Mouse (Mus musculus): ENCODE data around the gene Gnmt.

The Gnmt gene

DNA sequence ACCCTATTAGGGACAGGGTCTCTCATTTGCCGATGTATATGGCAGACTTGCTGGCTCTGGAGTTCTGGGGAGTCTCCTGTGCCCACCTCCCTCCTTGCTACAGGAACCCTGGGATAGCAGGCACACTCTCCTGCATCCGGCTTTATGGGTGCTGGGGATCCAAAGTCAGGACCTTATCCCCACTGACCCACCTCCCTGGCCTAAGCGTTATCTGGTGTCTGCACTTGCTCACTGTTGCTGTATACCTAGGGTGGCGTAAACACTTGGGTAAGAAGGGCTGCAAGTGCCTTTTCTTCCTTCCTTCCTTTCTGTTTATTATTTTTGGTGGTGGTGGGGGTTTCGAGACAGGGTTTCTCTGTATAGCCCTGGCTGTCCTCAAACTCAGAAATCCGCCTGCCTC, 12.3 kb upstream of the Gnmt start:
- no peak for DNase-seq (ENCODE audit: low spot score)

DNA sequence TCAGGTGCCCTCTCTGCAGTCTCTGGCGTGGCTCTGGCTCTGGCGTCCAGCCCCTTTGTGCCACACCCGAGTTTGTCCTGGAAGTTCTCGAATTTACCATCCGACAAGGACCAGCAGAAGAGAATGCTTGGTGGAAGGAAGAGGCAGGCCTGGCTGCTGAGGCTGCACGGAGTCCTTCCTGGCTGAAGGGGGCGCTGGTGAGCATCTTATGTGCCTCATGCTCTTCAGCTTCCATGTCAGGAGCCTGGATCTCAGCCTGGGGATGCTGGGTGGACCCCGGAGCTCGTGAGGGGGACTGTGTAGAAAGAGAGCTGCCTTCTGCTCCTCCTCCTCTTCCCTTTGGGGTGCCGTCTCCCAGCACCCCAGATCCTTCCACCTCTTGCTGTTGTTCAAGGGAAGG, 7.2 kb upstream of the Gnmt start:
- no peak for DNase-seq (ENCODE audit: low spot score)

DNA sequence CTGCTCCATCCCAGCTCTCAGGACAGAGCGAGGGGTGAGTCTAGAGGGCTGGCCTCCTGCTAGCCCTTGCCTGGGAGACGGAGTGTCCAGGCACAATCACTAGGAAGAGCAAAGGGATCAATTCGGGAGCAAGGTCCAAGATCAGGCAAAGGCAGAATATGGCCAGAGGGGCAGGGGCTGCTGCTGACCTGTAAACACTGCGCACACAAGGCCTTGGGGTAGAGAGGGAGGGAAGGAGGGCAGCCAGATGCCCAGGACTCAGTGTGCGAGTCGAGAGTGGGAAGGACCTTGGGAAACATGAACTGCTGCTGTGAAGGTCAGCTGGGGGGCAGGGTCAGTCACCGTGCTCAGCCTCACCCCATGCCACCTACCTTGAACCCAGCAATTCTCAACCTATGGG, 6.3 kb upstream of the Gnmt start:
- no peak for DNase-seq (ENCODE audit: low spot score)

DNA sequence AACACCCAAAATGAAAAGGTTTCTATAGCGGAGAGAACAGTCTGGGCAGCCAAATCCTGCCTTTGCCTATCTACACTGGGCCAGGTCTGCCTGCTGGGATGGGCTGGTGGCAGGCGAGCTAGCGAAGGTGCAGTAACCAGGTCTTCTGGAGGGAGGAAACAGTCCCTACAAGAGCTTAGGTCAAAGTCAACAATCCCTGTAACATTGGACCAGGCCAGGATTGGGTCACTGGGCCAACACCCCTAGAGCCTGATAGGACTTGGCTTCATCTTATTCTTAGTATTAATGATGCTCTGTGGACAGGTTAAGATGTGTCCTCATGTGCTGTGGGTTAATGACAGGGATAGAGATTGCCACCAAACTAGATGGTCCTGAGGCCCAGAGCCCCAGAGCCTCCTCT, 5.1 kb upstream of the Gnmt start:
- DNase-seq (ENCODE audit: low spot score) = no peak

DNA sequence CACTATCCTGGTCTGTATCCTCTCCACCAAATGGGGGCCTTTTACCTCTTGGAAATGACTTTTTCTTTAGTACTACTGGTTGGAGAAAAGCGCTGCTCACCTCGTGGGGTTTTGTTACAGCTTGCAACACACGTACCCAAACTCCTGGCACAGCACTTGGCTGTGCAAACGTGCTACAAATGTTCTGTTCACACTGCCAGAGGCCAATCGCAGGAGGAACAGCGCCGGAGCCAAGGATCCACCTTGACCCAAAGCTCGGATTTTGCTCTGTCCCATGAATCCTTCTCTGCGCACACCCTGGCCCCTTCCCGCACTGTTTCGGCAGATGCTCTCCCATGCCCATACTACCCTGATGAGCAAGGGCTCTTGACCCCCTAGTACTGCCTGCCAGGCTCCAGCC, 472 bp downstream of the Gnmt start:
- DNase-seq (ENCODE audit: low spot score) = no peak

DNA sequence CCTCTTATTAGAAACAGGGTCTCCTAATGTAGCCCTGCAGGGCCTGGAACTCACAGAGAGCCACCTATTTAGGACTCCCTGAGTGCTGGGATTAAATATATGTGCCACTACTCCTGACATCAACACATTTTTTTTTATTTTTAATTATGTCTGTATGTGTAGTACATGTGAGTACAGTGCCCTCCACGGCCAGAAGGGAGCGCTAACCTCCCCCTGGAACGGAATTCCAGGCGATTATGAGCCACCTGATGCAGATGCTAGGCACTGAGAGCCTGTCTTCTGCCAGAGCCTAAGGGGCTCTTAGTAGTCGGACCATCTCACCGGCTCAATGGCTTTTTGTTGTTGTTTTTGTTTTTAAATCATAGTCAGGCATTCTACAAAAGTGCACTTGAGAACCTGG, 947 bp downstream of the Gnmt start:
- no peak for DNase-seq (ENCODE audit: low spot score)

DNA sequence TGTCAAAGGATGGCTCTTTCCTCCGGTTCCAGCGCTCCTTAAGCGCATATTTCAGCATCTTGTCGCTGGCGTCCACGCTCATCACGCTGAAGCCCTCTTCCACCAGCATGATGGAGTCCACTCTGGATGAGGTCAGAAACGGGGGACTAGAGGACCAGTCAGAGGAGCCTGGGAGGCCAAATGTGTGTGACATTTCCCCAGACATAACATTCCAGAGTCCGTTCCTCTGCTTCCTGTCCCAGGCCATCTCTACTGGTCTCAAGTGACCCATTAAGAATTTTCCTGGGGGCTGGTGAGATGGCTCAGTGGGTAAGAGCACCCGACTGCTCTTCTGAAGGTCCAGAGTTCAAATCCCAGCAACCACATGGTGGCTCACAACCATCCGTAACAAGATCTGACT, 1.7 kb downstream of the Gnmt start:
- no peak for DNase-seq (ENCODE audit: low spot score)

DNA sequence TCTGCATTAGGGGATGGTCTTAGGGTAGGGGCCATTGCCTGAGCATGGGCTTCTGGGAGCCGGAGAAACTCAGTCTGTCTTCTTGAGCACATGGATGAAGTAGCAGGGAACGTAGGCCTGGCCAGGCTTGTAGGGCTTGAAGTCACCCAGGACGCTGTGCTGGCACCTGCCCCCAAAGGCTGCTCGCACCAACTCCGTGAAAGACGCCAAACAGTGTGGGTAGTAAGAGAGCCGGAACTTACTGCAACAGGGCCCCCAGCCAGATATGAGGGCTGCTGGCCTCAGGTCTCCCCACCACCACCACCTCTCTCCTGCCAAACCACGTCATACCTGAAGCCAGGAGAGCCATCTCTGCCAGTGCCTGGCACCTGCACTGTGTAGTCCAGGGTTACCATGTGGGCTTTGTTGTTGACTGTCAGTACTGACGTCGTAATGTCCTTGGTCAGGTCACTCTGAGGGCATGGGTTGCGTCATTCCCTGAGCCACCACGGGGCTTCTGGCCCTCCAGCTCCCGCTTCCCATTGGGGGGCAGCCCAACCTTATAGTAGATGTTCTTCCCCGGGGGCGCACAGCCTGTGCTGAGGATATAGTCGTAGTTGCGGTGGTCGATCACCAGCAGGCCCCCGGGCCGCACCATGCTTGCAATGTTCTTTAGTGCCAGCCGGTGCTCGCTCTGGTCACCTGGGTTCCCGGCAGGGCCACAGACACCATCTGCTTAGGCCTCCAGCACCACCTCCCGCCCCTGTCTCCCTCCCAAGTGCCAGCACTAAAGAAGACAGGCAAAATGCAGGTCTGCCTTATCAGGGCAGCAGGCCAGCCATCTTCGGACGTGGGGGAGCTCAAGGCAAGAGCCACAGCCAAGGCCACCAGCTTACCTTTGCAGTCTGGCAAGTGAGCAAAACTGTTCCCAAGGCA, 3.0 kb downstream of the Gnmt start:
- DNase-seq (ENCODE audit: low spot score) = no peak

DNA sequence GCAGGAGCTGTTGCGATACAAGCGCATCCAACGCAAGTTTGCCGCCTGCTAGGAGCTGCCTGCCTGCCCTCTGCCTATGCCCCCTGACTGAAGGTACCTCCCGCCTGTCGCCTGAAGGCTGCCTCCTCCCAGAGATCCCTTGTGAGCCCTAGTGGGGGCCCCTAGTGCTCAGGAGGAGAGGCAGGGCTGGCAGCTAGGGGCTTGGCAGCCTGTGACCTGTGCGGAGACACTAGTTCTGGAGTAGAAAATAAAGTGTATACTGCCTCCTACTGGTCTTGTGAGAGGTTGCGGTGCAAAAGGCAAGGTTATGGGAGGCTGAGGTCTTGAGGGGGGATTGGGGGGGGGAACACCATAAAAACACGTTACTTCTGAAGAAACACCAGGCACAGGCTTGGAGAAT, 3.7 kb downstream of the Gnmt start:
- DNase-seq (ENCODE audit: low spot score) = no peak

DNA sequence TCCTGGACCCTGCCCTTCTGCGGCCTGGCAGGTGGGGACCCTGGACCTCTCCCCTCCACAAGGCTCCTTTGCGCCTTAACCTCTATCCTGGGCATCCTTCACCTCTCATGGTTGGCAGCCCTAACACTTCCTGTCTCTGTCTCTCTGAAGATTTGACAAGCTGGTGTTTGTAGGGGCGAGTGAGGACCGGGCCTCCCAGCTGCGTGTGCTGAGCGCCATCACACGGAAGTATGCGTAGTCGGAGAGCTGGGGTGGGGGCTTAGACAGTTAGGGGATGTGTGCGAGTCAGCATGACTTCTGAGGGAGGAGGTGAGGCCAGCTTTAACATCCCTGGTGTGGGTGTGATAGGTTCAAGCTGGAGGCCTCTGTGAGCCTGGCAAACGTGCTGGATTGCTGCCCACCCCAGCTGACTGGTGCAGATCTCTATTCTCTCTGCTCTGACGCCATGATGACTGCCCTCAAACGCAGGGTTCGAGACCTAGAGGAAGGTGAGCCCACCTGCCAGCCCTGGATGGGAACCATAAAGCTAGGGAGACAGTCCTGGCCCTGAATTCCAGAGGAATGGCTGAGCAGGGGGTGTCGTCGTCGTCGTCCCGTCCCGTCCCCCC, 4.4 kb downstream of the Gnmt start:
- no peak for DNase-seq (ENCODE audit: low spot score)

DNA sequence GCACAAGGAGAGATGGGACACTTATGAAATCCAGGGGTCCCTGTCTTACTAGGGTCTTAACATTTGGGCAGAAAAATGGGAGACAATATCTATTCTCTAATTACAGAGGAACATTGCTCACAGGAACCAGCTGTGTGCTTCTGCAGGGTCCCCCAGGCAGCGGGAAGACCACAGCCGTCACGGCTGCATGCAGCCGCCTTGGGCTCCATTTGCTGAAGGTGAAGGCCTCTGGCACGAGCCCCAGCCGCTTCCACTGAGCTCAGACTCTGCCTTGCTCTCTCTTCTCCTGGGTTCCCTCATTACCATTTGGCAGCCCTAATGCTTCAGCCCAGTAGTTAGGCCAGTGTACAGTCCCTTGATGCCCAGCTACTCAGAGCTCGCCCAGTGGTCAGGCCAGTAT, 7.9 kb downstream of the Gnmt start:
- DNase-seq (ENCODE audit: low spot score) = no peak

DNA sequence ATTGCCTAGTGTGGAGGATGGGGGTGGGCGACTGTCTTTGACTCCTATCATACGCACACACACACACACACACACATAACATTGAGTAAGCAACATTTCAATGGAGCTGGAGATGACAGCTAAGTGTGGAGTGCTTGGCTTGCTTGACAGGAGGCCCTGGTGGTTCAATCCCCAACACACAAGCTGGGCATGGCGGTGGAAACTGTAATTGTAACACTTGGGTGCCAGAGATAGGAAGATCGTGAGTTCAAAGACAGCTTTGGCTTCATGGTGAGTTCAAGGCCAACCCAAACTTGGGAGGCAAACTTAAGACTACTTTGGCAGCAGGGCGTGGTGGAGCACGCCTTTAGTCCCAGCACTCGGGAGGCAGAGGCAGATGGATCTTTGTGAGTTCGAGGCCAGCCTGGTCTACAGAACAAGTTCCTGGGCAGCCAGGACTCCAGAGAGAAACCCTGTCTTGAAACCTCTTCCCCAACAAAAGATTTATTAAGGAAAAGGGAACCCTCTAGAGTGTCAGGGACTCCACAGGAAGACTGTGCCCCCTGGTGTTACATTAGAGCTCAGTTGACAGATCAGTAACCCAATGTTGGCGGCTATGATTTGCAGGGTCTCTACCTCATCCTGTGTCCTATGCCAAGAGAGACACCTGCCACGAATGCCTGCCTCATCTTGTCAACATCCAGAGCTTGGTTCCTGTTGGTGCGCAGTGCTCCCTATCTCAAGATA, 14.0 kb downstream of the Gnmt start:
- no peak for DNase-seq (ENCODE audit: low spot score)

DNA sequence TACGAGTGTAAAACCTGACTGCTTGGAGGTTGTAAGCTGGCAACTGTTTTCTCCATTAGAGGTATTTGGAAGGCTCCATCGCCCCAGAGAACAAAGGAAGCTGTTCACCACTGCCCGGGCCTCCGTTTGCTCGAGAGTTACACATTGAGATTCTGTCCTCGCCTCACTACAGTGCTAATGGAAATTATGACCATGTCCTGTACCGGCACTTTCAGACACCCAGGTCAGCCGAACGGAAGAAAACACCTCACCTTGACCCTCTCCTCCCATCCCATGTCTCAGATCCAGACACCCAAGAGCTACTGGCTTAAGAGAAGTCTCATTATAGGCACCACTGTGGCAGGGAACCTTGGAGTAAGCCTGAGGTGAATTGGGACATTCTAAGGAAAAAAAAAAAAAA, 15.1 kb downstream of the Gnmt start:
- no peak for DNase-seq (ENCODE audit: low spot score)

DNA sequence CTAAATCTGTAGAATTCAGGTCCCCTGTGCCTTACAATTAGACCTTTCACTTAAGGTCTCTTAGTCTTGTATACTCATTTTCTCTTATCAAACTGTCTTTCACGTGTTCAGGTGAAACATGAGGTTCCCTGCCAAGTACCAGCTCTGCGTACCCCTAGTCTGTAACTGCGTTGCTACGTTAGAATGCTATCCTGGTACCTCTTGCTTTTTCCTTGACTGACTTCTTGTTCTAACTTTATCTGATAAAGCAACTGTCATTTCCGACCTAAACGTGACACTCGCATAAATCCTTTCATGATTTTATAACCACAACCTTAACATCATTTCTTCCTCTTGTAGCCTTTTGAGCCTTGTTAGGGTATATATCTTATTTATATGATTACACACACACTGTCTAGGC, 16.5 kb downstream of the Gnmt start:
- no peak for DNase-seq (ENCODE audit: low spot score)

DNA sequence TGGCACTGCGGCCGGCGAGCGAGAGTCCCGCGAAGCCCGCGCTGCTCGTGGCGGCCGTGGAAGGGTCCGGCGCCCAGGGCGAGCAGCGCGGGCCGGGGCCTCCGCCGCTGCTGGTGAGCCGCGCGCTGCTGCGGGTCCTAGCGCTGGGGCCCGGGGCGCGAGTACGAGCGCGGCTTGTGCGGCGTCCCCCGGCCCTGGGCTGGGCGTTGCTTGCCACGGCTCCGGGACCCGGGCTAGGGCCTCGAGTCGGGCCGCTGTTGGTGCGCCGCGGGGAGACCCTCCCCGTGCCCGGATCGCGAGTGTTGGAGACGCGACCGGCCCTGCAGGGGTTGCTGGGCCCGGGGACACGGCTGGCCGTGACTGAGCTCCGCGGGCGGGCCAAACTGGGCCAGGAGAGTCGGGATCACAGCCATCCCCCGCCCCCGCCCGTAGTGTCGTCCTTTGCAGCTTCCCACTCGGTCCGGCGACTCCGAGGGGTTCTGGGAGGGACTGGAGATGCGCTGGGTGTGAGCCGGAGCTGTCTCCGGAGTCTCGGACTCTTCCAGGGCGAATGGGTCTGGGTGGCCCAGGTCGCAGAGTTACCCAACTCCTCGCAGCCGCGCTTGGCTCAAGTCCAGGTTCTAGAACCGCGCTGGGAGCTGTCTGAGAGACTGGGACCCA, 17.2 kb downstream of the Gnmt start:
- DNase-seq (ENCODE audit: low spot score) = peak; percentile 31

DNA sequence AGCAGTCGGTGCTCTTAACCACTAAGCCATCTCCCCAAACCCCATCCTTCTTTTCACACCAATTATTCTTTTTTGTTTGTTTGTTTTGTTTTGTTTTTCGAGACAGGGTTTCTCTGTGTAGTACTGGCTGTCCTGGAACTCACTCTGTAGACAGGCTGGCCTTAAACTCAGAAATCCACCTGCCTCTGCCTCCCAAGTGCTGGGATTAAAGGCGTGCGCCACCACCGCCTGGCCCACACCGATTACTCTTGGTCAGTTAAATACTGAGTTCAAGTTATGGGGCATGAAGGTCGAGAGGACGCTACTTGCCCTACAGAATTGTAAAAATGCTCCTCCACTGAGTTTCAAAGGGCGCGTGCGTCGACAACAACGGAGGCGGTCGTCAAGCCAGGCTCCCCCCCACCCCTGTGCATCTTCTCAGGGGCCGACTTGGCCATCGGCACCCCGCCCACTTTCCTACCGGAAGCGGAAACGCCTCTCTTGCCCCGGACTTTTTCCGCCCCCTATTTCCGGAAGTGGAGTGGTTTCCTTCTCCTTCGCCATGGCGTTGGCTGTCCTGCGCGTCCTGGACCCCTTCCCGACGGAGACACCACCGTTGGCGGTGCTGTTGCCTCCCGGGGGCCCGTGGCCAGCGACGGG, 17.9 kb downstream of the Gnmt start, which contains the start of gene Pex6:
Gene Pex6 (plus strand): TSS at position 505 of the 639 bp plus-strand sequence.
- peak; percentile 85 for DNase-seq (ENCODE audit: low spot score)

DNA sequence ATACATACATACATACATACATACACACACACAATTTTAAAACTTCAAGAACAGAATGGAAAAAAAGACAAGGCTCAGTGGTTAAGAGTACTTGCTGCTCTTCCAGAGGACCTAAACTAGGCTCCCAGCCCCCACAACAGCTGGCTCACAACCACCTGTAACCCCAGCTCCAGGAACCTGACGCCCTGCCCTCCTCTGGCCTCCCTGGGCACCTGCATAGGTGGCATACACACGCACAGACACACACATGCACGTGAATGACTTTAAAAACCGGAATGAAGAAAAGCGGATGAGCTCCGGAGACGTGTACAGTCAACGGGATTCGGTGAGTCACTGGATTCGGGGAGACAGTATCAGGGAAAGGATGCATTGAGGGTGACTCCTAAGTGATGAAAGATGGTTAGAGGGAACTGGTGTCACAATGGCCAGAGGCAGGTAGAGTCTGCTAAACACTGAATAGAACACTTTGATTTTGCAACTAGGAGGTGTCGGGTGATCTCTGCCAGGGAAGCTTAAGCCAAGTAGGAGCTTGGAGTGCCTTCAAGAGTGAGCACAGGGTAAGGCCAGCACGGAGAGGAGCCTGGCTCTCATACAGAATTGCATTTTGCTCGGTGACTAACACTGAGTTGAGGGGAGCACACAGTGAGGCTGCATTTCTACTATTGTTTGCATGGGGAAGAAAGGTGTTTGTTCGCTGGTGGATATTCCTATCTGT, 22.4 kb downstream of the Gnmt start:
- DNase-seq (ENCODE audit: low spot score) = no peak

DNA sequence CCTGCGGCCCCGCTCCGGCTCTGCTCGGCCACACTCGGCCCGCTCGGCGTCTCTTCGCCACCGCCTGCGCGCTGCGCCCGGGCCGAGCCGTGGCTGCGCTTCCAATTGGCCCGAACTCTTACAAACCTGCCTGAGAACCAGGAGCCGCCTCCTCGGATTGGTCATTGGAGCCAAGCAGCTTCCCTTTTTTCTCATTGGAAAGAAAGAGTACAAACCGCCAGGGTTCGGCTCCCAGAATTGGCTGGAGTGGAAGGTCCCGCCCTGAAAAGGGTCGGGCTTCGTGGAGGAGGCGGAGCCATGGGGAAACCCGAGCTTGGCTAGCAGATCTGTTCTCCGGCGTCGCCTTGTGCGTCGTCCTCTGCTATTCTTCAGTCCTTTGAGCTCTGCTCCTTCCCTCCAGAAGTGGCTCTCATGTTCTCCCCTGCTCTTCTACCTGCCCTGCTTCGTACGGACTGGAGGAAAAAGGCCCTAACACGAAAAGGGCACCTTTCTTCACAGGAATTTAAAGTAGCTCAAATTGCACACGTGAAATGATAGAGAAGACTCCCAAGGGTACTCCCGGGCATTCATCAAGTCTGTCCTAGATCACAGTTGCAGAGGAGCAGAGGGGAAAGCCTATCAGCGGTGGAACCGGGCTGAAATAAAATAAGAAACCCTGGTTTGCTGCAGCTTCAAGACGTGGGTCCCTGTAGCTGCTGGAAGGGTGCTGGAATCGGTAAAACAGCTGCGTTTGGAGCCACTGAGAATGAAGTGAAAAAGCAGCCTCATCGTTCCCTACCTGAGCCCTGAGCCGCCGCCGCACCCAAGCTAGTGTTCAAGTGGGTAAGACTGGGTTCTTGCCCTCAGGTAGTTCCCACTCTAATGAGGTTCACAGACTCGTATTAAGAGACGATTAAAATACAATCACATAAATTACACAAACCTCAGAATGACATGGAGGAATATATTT, 23.8 kb downstream of the Gnmt start, which contains the start of gene Ppp2r5d:
Gene Ppp2r5d (minus strand): TSS at position 225 of the 949 bp plus-strand sequence.
- peak; percentile 95 for DNase-seq (ENCODE audit: low spot score)

DNA sequence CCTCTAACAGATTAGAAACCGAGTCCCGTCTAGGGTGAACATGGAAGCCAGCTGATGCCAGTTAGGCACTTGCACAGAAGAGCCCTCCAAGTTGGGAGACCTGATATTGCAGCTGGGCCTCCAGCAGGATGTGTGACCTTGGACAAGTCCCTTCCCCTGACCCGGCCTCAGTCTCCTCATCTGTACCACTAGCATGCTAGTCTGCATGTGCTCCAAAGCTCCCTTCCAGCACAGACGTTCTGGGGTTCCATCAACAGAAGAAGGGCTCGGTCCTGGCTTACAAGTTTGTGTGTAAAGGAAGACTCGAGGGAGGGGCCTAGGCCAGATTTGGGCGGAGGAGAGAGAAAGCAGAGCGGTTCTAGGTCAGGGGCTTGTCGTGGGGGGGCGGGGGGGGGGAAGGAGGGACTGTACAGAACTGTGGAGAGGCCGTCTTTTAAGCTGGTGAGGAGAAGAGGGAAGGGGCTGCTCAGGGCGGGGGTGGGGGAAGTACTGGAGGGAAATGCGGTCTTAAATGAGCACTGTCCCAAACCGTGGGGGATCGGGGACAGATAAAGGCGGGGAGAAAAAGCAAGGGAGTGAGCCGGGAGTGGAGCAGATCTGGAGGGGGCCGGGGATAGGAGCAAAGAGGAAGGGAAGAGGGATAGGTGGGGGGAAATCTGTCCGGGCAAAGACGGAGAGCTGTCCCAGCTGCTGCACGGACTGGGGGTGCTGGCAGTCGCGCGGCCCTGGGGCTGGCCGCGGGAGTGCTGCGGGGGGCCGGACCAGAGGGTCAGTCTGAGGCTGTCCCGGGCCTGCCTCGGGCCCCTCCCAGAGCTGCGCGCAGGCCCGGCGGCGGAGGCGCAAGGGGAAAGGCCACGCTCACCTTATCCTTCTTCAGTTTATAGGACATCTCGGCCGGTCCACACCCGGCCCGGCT, 24.7 kb downstream of the Gnmt start:
- no peak for DNase-seq (ENCODE audit: low spot score)

Measured in ovary, postnatal 14 days (tissue).